Mouse (Mus musculus): Measurements from ENCODE around the gene Tax1bp3.

Gene Tax1bp3

DNA sequence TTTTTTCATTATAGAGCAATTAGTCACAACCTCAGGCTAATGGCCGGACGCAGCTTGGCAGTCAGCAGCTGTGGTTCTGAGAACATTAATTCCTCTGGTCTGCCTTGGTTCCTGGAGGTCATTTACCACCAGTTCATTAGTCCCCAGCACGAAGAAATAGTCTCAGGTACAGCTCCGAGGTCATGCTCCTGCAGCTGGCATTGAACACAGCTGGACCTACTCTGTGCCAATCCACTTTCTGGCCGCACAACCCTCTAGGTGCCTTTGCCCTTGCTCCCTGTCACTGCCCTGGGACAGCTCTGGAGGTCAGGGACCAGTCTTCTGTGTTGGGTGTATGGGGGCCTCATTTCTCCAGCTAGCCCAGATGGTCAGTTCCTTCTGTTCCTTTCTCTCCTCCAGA lies 52.0 kb downstream of the Tax1bp3 start:
- no peak for DNase-seq (ENCODE audit: low spot score in 2 of 2)

DNA sequence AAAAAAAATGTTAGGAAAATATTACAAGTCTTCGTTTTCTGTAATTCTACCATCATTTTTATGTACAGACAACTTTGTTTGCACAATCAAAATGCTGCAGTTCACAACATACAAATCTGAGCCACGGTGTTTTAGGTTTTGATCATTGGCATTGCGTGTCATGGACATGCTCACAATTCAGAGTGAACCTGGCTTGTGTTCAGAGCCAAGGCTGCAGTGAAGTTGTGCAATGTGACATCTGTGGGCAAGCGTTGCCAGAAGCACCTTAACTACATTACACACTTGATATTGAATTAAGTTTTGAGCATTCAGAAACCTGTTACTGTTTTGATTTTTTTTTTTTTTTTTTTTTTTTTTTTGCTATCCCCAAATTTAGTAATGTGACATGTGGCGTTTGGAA lies 53.2 kb downstream of the Tax1bp3 start:
- DNase-seq (ENCODE audit: low spot score in 2 of 2) = no peak

GRCm38 (mm10) chr11:73232513-73232912 lies 55.6 kb downstream of the Tax1bp3 start:
- no peak for DNase-seq (ENCODE audit: low spot score in 2 of 2)
